Mouse (Mus musculus): ENCODE measurements around the gene Il6st. TPM values are rescaled to one million over a fixed set of nuclear protein-coding genes. Genes with fewer than 3 reads are reported as not detected.

Il6st gene
- polyA plus RNA-seq, 2 experiments from 2014 or later = 52.9 to 65.9 TPM

- ATAC-seq = peak; percentile 87
These were observed 66.0 kb downstream of the Il6st start for GRCm38 (mm10) chr13:112529893-112530292.

- ATAC-seq = no peak
These were observed 68.4 kb downstream of the Il6st start for GRCm38 (mm10) chr13:112532235-112532634.

- ATAC-seq = no peak
These were observed 69.7 kb downstream of the Il6st start for GRCm38 (mm10) chr13:112533556-112533955.

GRCm38 (mm10) chr13:112536611-112537010 is 72.7 kb downstream of the Il6st start:
- ATAC-seq = no peak

- ATAC-seq = no peak
These were observed 73.2 kb downstream of the Il6st start for GRCm38 (mm10) chr13:112537065-112537464.

- ATAC-seq = no peak
These were observed 76.7 kb downstream of the Il6st start for GRCm38 (mm10) chr13:112540616-112541015.

GRCm38 (mm10) chr13:112541223-112541975 is 77.5 kb downstream of the Il6st start:
- no peak for ATAC-seq

- ATAC-seq = no peak
These were observed 88.0 kb downstream of the Il6st start for GRCm38 (mm10) chr13:112551641-112552548.

- ATAC-seq = no peak
These were observed 89.4 kb downstream of the Il6st start for GRCm38 (mm10) chr13:112553304-112553703.

- ATAC-seq = no peak
These were observed 92.6 kb downstream of the Il6st start for GRCm38 (mm10) chr13:112556501-112556900.

Other genes with a start within 250 kb of the Il6st start
- gene Ankrd55, start 175.6 kb upstream of the Il6st start, polyA plus RNA-seq (2017; shearing (Covaris generic)) = 10 to 100 TPM; 12.1 to 14.6 TPM
- gene Il31ra, start 130.3 kb downstream of the Il6st start, polyA plus RNA-seq (2017; shearing (Covaris generic)) = under 1 TPM in 1 of 2 experiments, not detected in 1; 0.81 TPM
- gene Ddx4, start 188.4 kb downstream of the Il6st start, polyA plus RNA-seq (2017; shearing (Covaris generic)) = not detected
- gene Slc38a9, start 196.7 kb downstream of the Il6st start, polyA plus RNA-seq (2017; shearing (Covaris generic)) = 10 to 100 TPM; 32.2 to 32.9 TPM

All from CD4-positive, CD25-positive, alpha-beta regulatory T cell, adult 4 months (primary cell).